Mouse (Mus musculus): ENCODE measurements around the gene Foxi1.
"Not testable (repeated sequence)": the region's sequence is repeated elsewhere in the genome, so short reads cannot be mapped to it uniquely, and the experiment has no call there.

The Foxi1 gene

GRCm38 (mm10) chr11:34207989-34208388 lies at the start of gene Foxi1:
Gene Foxi1 (minus strand): TSS chr11:34208089.
- DNase-seq (ENCODE audit: low read depth) = no peak

DNA sequence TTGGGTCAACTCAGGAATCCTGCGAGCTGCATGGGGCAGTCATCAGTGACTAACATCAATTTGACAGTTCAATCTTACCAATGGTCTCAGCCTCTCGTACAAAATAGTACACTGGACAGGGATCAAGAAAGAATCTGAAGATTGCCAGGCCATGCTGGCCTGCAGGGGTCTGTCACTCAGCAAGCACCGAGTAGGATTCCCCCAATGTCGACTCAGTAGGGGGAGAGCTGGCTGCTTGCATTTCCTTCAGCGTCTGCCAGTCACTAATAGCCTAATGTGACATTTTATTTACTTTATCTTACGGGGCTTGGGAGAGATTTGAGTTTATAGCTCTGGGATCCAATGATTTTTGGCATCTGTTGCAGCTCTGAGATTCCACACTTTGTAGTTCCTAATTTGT lies 35.1 kb upstream of the Foxi1 start:
- DNase-seq (ENCODE audit: low read depth) = no peak

DNA sequence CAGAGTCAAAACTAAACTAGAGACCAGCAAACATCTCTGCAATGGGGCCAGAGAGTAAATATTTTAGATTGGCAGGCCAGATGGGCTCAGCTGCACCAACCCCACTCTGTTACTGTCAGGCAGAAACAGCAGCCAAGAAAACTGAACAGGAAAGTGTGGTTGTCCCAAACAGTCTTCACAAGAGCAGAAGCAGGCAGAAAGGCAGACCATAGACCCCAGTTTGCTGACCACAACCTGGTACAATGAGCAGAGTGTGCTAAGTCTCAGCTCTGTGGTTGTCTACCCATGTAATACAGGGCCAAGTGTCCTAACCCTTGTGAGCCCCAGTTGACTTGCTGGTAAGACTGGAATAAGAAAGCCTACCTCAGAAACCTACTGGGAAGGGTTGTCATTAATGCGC lies 32.4 kb upstream of the Foxi1 start:
- DNase-seq (ENCODE audit: low read depth) = no peak

GRCm38 (mm10) chr11:34239691-34240090 lies 31.8 kb upstream of the Foxi1 start:
- DNase-seq (ENCODE audit: low read depth) = no peak

DNA sequence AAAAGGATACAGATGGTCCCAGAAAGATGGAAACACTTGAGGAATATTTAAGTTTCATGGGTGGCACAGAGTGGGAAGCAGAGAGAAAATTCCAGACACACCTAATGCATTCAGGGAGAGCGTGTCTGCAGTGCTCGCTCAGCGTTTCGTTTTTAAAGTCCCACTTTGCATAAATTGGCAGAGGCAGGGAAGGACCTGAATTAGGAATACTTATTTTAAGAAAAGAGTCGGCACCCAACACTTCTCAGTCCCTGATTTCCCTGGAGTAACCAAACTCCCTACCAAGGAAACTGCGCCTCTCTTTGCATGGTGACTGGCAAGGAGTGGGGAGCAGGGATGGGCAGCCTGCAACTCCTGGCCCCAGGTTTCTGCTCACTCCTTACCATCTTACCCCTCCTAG lies 29.0 kb upstream of the Foxi1 start:
- DNase-seq (ENCODE audit: low read depth) = no peak

DNA sequence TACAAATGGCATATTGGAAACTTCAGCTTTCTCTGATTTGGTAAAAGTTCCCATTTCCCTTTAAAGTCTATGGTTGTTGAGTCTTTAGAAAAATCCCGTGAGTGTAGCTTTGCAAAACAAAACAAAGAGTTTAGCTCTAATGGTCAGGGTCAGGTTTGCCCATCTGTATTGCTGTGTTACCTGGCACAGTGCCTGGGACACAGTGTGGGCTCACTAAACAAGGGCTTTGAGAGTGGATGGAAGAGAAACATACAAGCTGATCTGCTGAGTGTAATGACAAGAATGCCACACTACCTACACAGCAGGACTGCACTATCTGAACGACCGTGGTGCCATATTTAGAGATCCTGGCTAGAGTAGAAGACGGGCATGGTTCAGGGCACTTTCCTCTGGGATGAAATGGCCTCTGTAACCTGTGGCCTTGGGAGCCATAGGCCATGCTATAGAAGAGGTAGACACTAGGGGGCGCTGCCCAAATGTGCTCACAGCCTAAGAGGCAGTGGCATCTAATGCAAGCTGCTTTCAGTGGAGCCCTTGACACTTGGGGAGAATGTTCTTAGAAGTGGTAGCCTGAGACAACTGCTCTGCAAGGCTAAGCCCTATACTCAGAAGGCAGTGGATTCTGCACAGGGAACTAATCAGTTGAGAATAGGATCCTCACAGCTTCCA lies 28.3 kb upstream of the Foxi1 start:
- peak; percentile 66 for DNase-seq (ENCODE audit: low read depth)

- peak; percentile 68 for DNase-seq (ENCODE audit: low read depth)
Observed at GRCm38 (mm10) chr11:34228758-34229364, 21.0 kb upstream of the Foxi1 start.

GRCm38 (mm10) chr11:34227180-34227579 lies 19.3 kb upstream of the Foxi1 start:
- DNase-seq (ENCODE audit: low read depth) = peak; percentile 54

DNA sequence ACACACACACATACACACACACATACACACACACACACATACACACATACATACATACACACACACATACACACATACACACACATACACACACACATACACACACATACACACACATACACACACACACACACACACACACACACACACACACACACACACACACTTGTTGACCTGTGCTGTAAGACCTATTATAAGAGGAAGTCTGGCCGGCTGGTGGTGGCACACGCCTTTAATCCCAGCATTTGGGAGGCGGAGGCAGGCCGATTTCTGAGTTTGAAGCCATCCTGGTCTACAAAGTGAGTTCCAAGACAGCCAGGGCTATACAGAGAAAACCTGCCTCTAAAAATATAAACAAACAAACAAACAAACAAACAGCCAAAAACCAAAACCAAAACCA lies 12.7 kb upstream of the Foxi1 start:
- DNase-seq (ENCODE audit: low read depth) = not testable (repeated sequence)

- DNase-seq (ENCODE audit: low read depth) = peak; percentile 87
Observed at GRCm38 (mm10) chr11:34212853-34213252, 5.0 kb upstream of the Foxi1 start.

DNA sequence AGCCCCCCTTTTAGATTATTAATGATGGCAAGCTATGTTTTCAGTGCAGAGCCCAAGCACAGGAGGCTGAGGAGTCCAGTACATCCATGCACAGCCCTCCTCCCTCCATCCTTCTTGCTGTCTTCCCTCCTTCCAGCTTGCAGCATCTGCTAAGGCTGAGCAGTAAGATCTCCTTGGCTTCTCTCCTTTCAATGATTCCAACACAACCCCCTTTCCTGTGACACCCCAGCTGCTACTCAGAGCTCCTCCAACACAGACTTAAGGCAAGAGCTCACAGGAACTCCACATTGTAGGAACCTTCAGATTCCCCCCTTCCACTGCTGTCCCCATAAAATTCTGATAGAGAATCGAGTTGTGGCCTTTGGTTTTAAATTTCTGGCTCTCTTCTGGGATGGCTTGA lies 5.1 kb downstream of the Foxi1 start:
- DNase-seq (ENCODE audit: low read depth) = no peak

DNA sequence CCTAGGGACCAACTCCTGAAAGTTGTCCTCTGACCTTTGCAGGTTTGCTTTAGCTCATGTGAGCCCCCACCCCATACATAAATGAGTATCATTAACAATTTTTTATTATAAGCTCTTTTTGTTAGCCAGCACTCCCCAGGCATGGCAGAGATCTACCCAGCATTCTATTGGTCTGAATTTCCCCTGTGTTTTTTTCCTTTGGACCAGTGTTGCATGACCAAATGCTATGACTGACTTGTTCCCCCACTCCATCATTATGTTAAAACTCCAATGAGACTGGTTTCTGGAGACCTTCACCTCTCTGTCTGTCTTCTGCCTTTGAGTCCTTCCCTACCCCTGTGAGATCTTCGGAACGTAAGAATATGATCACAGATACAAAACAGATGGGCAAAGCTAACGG lies 12.7 kb downstream of the Foxi1 start:
- no peak for DNase-seq (ENCODE audit: low read depth)

DNA sequence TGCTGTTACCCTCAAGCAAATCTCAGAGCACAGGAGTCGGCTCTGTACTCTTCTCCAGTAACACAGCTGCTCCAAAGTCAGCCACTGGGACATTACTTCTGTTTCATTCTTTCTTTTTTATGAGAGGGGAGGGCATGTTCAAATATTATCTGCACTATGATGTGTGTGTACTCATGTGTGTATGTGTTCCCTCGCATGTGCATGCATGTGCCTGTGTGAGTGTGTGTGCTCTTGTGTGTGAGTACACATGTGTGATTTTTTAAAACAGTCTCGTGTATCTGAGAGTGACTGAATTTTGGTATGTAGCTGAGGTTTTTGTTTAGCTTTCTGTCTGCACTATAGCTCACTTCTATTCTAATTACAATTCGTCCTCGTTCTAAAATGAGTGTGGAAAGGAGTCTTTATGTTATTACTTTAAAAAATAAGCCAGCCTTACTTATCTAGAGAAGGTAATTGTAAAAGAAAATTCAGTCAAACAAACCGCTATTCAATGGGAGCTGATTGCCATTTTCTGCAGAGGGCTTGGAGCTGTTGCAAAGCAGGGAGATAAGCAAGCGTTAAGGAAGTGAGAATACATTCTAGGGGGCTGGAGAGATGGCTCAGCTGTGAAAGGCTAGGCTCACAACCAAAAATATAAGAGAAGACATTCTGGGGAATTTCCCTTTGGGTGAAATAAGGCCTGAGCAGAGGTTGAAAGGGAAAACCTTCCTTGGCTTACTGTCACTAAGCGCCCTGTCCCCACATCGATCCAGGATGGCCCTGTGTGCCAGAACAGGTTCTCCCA lies 13.5 kb downstream of the Foxi1 start:
- no peak for DNase-seq (ENCODE audit: low read depth)

DNA sequence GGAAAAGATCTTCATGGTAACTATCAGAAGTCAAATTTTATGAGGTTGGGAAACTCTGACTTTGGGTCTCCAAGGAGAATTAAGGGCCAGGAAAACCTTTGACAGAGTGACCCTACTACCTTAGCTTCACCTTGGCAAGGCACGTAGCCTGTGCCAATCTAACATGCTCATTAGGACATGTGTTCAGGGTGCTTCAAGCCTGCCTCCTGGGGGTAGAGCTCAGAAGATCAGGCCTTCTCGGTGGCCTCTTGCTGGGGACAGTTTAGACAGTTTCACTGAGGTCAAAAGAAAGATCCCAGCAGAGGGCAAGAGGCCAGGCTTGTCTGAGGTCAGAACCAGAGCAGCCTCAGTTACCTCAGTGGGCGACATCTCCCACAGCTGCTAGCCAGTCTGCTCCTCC lies 14.2 kb downstream of the Foxi1 start:
- DNase-seq (ENCODE audit: low read depth) = no peak

DNA sequence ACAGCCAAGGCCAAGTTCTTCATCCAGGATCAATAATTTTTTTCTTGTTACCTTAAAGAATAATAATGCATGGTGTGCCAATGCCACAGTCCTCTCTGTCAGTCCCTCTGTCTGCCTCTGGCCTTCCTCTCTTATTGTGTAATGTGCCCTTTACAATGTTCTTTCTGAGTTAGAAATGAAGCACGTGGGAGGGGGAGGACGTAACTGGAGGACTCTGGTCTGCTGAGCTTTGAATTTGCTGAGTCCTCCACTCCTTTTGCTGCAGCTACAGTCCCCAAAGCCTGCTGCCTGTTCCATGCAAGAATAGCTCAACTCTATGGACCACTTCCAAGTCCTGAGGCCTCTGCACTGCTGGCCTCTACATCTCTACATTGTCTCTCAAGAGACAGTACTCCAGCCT lies 23.6 kb downstream of the Foxi1 start:
- no peak for DNase-seq (ENCODE audit: low read depth)

DNA sequence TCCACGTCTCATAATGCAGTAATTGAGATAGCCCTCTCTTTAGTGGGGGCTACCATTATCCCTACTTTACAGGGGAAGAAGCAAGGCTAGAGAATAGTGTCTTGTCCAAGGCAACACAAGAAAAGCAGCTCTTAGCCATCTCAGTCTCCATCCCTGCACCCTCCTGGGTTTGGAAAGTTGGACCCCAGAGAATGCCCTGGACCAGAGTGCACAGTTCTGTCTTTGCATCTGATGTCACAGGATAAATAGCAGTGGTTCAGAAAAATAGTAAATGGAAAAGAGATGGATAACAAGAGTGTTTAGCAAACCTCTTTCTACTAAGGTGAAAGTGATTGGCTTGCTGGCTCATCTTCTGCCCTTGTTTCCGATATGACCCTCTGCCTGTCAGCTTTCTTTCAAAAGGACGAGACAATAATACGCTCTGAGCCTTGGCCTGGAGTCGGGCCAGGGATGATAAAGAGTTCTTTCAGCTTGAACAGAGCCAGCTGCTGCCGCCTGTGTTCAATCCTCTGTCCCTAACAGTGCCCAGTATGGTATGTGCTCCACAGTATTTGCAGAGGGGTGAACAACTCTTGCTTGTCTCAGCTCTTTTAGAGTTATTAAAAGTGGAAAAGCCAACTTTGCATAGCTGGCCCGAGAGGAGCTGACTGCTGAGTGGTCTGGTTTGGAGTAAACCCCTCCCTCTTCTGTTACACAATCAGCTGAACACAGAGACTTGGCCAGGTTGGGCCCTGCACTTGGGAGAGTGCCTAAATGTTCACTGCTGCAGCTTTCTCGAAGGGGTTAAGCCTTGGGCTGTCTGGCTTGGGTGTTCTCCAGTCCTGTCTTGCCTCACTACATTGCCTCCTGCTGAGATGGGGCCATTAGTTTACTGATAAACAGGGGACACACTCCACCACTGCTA lies 26.4 kb downstream of the Foxi1 start:
- no peak for DNase-seq (ENCODE audit: low read depth)

DNA sequence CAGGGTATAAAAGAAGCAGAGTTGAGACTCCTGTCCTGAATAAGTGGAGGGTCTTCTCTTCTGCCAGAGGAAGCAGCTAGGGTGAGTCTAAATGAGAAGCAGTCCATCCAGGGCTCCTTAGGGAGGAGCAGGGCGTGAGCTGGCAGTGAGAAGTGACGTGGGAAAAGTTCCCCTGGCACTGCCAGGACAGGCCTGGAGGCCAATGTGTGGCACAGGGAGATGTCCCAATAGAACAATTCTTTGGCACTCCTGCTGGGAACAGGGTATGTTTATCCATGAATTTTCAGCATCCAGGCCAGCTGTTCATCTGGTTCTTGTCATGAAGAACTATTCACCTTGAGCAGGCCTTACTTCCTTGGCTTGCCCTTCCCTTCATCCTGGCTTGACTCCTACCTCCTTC lies 29.1 kb downstream of the Foxi1 start:
- DNase-seq (ENCODE audit: low read depth) = no peak

GRCm38 (mm10) chr11:34176371-34176770 lies 31.5 kb downstream of the Foxi1 start:
- DNase-seq (ENCODE audit: low read depth) = no peak

DNA sequence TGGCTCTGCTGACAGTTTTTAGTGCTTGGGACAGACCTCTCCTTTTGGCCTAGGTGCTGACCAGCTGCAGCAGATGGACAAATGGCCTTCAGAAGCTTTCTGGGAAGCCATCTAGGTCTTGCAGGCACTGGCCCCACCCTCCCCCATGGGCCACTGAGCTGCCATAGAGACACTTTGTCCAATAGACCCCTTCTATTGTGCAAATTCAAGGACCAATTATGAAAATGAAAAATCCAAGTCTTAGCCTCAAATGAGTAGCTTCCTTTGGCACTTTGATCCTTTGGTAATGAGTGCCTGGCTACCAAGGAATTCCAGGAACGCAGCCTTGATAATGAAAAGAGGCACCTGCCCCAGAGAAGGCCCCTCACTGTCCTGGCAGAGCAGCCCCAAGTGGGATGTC lies 36.7 kb downstream of the Foxi1 start:
- no peak for DNase-seq (ENCODE audit: low read depth)

GRCm38 (mm10) chr11:34169464-34169894 lies 38.4 kb downstream of the Foxi1 start:
- DNase-seq (ENCODE audit: low read depth) = no peak

GRCm38 (mm10) chr11:34166392-34166791 lies 41.5 kb downstream of the Foxi1 start:
- no peak for DNase-seq (ENCODE audit: low read depth)

GRCm38 (mm10) chr11:34165278-34165677 lies 42.6 kb downstream of the Foxi1 start:
- DNase-seq (ENCODE audit: low read depth) = no peak

All from induced T-regulatory cell, adult 2 months (primary cell).